ENCODE assay signal across 25 mouse cellular contexts in the genomic region with DNA sequence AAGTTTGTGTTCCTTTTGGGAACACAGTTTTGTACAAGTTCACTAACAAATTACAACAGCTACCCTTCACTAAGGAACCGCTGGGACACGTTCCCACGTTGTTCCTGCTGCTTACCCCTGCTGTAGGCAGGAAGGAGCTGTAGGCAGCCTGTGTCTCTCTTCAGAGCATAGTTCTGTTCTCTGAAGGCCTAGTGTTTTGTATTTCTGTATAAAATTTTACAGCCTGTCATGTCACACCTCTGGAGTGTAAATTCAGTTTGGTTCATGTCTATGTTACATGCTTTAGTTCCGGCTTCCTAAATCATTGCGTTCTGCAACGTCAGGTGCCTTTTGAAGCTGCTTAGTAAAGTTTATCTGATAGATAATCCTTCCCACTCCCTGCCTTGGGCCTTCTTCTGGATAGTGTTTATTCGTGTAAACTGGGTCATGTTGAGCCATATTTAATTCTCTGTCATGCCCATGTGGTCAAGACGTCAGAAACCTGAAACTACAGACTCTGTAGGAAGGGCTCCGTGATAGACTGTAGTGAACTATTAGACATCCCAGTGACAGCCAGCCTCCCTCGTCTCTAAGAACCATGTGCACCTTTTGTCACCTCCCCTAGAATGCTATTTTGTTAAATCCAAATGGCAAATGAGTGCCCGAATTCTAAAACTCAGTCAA.
"Had no signal": no experiment of that assay in that cellular context is flagged by ENCODE, and none has a peak within 500 bp of the region (broad histone marks: within the 10 kb centered on the region; RNA-seq: fewer than 3 reads in every experiment).

No protein-coding gene starts in this region.

- H3K4me2 ChIP-seq: heart, embryonic 12.5 days; hindbrain, embryonic 12.5 days; hindbrain, embryonic 14.5 days; limb, embryonic 12.5 days; liver, embryonic 11.5 days; liver, embryonic 13.5 days; liver, embryonic 15.5 days had no signal

- H3K4me3 ChIP-seq: heart, embryonic 10.5 days; heart, embryonic 12.5 days; hindbrain, embryonic 10.5 days; hindbrain, embryonic 12.5 days; layer of hippocampus, adult 2 months; left cerebral cortex, adult 2 months; limb, embryonic 10.5 days; limb, embryonic 12.5 days; liver, embryonic 13.5 days; liver, embryonic 15.5 days had no signal

- H3K4me1 ChIP-seq: heart, embryonic 10.5 days; hindbrain, embryonic 12.5 days; liver, embryonic 13.5 days; liver, embryonic 15.5 days had no signal

- H3K9ac ChIP-seq: heart, embryonic 12.5 days; hindbrain, embryonic 12.5 days; hindbrain, embryonic 14.5 days; limb, embryonic 12.5 days; liver, embryonic 13.5 days; liver, embryonic 15.5 days; liver, postnatal 0 days had no signal

- H3K27me3 ChIP-seq: heart, embryonic 12.5 days; hindbrain, embryonic 12.5 days; limb, embryonic 12.5 days; liver, embryonic 13.5 days; liver, embryonic 15.5 days had no signal

- DNase-seq: gastrocnemius, postnatal 10 days; gastrocnemius, postnatal 25 days; heart, postnatal 10 days; heart, postnatal 4 days; kidney, adult 9 months; kidney, postnatal 25 days; kidney, postnatal 4 days; liver; liver, embryonic 13.5 days; liver, postnatal 0 days had no signal

- H3K9me3 ChIP-seq: heart, embryonic 10.5 days; heart, embryonic 12.5 days; hindbrain, embryonic 10.5 days; hindbrain, embryonic 12.5 days; limb, embryonic 10.5 days; limb, embryonic 12.5 days; liver, embryonic 13.5 days; liver, embryonic 15.5 days had no signal

- H3K27ac ChIP-seq: heart, embryonic 10.5 days; hindbrain, embryonic 10.5 days; hindbrain, embryonic 12.5 days; hindbrain, embryonic 14.5 days; layer of hippocampus, adult 2 months; left cerebral cortex, adult 2 months; limb, embryonic 10.5 days; limb, embryonic 12.5 days; liver, embryonic 13.5 days; liver, embryonic 15.5 days had no signal

- H3K36me3 ChIP-seq: heart, embryonic 10.5 days; hindbrain, embryonic 10.5 days; hindbrain, embryonic 12.5 days; limb, embryonic 10.5 days; liver, embryonic 13.5 days; liver, embryonic 15.5 days had no signal

- ATAC-seq: forebrain, embryonic 16.5 days; hindbrain, embryonic 16.5 days; inflammation-experienced regulatory T-cells, adult 6 months; intestine, postnatal 0 days; liver, postnatal 0 days had no signal
